Mouse (Mus musculus) ES-Bruce4 (cell line): ENCODE data around the gene Clic5.

Experiments
- CTCF ChIP-seq: IDR thresholded peaks from one replicate; pipeline ENCODE4 v1.8.1; 2011; ENCODE audit warnings: low read depth, low read length
- EP300 ChIP-seq: IDR thresholded peaks from 2 replicates; pipeline ENCODE4 v1.6.1; 2011; ENCODE audit warnings: low read depth, low read length; ENCODE audit not compliant: insufficient read depth

DNA sequence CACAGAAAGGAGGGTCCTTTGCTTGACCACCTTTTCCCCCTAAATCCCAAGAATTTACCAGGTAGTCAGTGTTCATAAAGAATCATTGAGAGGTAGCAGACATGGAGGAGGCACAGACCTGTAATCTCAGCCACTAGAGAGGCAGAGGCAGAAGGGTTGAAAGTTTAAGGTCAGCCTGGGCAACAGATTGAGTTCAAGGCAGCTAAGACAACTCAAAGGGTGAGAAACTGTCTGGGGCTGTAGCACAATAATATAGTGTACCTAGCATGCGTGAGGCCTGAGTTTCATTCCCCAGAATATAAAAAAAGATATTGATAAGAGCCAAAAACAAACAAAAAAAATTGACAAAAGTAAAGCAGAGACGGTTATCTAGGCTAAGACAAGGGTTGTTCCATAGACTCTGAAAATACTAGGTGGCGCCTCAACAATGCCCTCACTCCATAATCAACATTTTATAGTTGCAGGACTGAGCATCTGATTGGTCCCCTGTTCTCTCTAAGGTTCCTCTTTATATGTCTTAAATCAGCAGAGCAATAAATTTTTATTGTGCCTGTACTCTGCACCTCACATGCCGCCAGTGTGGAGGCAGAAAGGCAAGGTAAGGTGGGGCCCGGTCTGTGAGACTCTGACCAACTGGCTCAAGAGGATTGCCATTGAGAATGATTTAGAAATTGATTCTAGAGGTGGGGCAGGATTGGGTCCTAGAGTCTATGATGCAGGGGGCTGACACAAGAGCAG is 40.1 kb upstream of the Clic5 start:
- TF ChIP-seq CTCF (no peak), EP300 (no peak)
